Mouse (Mus musculus): ENCODE measurements around the gene D16Ertd472e. TPM values are rescaled to one million over a fixed set of nuclear protein-coding genes. Genes with fewer than 3 reads are reported as not detected.
A peak's percentile ranks its signal among the peaks of the same experiment; 100 is the strongest.

Gene D16Ertd472e
- 15.0 and 20.6 TPM in 2 replicates for polyA plus RNA-seq (2016; fragmentation: Nextera tagmentation; extraction: Ambion mirVana)

DNA sequence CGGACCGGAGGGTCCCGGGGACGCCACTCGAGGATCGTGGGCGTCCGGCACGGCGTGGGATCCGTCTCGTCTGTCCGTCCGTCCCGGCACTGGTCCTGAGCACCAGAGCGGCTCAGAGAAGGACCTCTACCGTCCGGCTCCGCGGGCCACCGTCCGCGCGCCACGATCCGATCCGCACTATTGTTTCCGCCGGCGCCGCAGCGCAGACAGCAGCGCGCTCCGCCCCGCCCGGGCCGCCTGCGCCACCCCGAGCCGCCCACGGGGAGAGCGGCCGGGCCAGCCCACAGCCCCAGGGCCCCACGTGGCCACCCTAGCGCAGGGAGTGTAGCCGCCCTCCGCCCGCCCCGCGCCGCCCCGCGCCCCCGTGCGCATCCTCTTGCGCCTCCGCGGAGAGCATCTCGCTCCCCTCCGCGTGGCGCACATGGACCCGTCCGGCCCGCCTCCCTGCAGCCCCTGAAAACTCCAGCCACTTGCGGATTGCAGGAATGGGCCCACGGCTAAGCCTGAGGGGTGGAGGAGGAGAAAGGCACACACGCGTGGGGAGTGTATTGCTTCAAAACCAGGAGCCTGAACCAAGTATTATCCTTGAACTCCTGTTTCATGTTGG is at the start of gene D16Ertd472e:
Gene D16Ertd472e (minus strand): TSS at position 231 of the 607 bp plus-strand sequence.
- H3K9me3 ChIP-seq, result no peaks in the 10 kb centered on the region
- peak; percentile 90 for DNase-seq (ENCODE audit: low spot score)
- H3K4me1 ChIP-seq (replicated peaks), result peaks cover 30% of the 10 kb centered on the region
- H3K27ac ChIP-seq, result peak within 1 kb of the TSS; percentile 97
- WGBS, result under 1% methylated on average over 70 of the region's 70 CpGs
- H3K36me3 ChIP-seq, result peaks cover 18% of the 10 kb centered on the region
- peak within 1 kb of the TSS; percentile 81 for H3K4me3 ChIP-seq
- H3K27me3 ChIP-seq (ENCODE audit: insufficient read depth, poor library complexity, severe bottlenecking), result no peaks in the 10 kb centered on the region

- Histone ChIP-seq H3K27ac (no peak overlapping the region), H3K27me3 (ENCODE audit: insufficient read depth, poor library complexity, severe bottlenecking) (no peaks in the 10 kb centered on the region), H3K4me1 (replicated peaks) (no peaks in the 10 kb centered on the region), H3K4me3 (no peak overlapping the region), H3K36me3 (no peaks in the 10 kb centered on the region), H3K9me3 (no peaks in the 10 kb centered on the region)
- WGBS, result 72% methylated on average over 5 of the region's 5 CpGs
- DNase-seq (ENCODE audit: low spot score), result no peak
These were observed 46.2 kb upstream of the D16Ertd472e start for GRCm38 (mm10) chr16:78622755-78623154.

- no peak for DNase-seq (ENCODE audit: low spot score)
- H3K9me3 ChIP-seq, result no peaks in the 10 kb centered on the region
- H3K27me3 ChIP-seq (ENCODE audit: insufficient read depth, poor library complexity, severe bottlenecking), result no peaks in the 10 kb centered on the region
- 89% methylated on average over 5 of the region's 5 CpGs for WGBS
- no peaks in the 10 kb centered on the region for H3K4me1 ChIP-seq (replicated peaks)
- H3K4me3 ChIP-seq, result no peak overlapping the region
- H3K36me3 ChIP-seq, result no peaks in the 10 kb centered on the region
- H3K27ac ChIP-seq, result no peak overlapping the region
These were observed 42.9 kb upstream of the D16Ertd472e start for GRCm38 (mm10) chr16:78619386-78619785.

GRCm38 (mm10) chr16:78617757-78618532 is 41.4 kb upstream of the D16Ertd472e start:
- no peaks in the 10 kb centered on the region for H3K36me3 ChIP-seq
- WGBS, result 95% methylated on average over 11 of the region's 11 CpGs

GRCm38 (mm10) chr16:78606202-78606601 is 29.7 kb upstream of the D16Ertd472e start:
- H3K36me3 ChIP-seq, result peaks cover 4% of the 10 kb centered on the region; the same call in 1 of the 2 replicates
- DNase-seq (ENCODE audit: low spot score), result no peak
- 82% methylated on average over 4 of the region's 4 CpGs for WGBS
- no peaks in the 10 kb centered on the region for H3K27me3 ChIP-seq (ENCODE audit: insufficient read depth, poor library complexity, severe bottlenecking)
- H3K27ac ChIP-seq, result no peak overlapping the region
- H3K4me1 ChIP-seq (replicated peaks), result no peaks in the 10 kb centered on the region
- H3K4me3 ChIP-seq, result no peak overlapping the region
- H3K9me3 ChIP-seq, result peaks cover 13% of the 10 kb centered on the region

More at GRCm38 (mm10) chr16:78617757-78618532, 41.4 kb upstream of the D16Ertd472e start:
- Histone ChIP-seq H3K4me1 (replicated peaks) (no peaks in the 10 kb centered on the region), H3K27me3 (ENCODE audit: insufficient read depth, poor library complexity, severe bottlenecking) (no peaks in the 10 kb centered on the region), H3K9me3 (no peaks in the 10 kb centered on the region), H3K27ac (no peak overlapping the region), H3K4me3 (no peak overlapping the region)
- no peak for DNase-seq (ENCODE audit: low spot score)

- no peak overlapping the region for H3K27ac ChIP-seq
- 89% methylated on average over 1 of the region's 1 CpGs for WGBS
- H3K4me3 ChIP-seq, result no peak overlapping the region
- H3K4me1 ChIP-seq (replicated peaks), result no peaks in the 10 kb centered on the region
- H3K9me3 ChIP-seq, result peaks cover 13% of the 10 kb centered on the region
- H3K27me3 ChIP-seq (ENCODE audit: insufficient read depth, poor library complexity, severe bottlenecking), result no peaks in the 10 kb centered on the region
- DNase-seq (ENCODE audit: low spot score), result no peak
- H3K36me3 ChIP-seq, result peaks cover 4% of the 10 kb centered on the region; the same call in 1 of the 2 replicates
These were observed 22.4 kb upstream of the D16Ertd472e start for GRCm38 (mm10) chr16:78598919-78599318.

- Histone ChIP-seq H3K27me3 (ENCODE audit: insufficient read depth, poor library complexity, severe bottlenecking) (no peaks in the 10 kb centered on the region), H3K27ac (no peak overlapping the region), H3K9me3 (no peaks in the 10 kb centered on the region), H3K4me3 (no peak overlapping the region), H3K36me3 (no peaks in the 10 kb centered on the region), H3K4me1 (replicated peaks) (no peaks in the 10 kb centered on the region)
- WGBS, result 62% methylated on average over 2 of the region's 2 CpGs
- no peak for DNase-seq (ENCODE audit: low spot score)
These were observed 19.9 kb upstream of the D16Ertd472e start for GRCm38 (mm10) chr16:78596381-78596780.

- H3K4me3 ChIP-seq, result no peak overlapping the region
- 92% methylated on average over 7 of the region's 7 CpGs for WGBS
- H3K27ac ChIP-seq, result no peak overlapping the region
- no peak for DNase-seq (ENCODE audit: low spot score)
- no peaks in the 10 kb centered on the region for H3K27me3 ChIP-seq (ENCODE audit: insufficient read depth, poor library complexity, severe bottlenecking)
- no peaks in the 10 kb centered on the region for H3K9me3 ChIP-seq
- H3K36me3 ChIP-seq, result no peaks in the 10 kb centered on the region
- no peaks in the 10 kb centered on the region for H3K4me1 ChIP-seq (replicated peaks)
These were observed 19.3 kb upstream of the D16Ertd472e start for GRCm38 (mm10) chr16:78595821-78596220.

DNA sequence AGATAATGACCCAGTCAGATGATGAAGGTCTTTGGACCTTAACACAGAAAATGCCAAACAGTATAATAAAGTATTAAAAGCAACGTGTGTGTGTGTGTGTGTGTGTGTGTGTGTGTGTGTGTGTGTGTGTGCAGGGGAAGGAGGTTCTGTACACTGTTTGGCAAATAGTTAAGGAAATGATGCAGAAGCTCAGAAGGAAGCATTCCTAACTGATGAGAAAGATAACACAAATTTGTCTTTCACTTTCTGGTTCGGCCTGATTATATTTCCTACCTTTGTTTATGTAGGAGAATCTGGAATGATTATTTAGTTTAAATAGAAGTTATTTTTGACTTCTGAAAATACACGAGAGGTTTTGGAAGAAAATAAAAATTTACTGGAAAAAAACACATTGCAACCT is 17.6 kb upstream of the D16Ertd472e start:
- Histone ChIP-seq H3K36me3 (no peaks in the 10 kb centered on the region), H3K4me1 (replicated peaks) (no peaks in the 10 kb centered on the region), H3K27me3 (ENCODE audit: insufficient read depth, poor library complexity, severe bottlenecking) (no peaks in the 10 kb centered on the region), H3K9me3 (no peaks in the 10 kb centered on the region), H3K27ac (no peak overlapping the region), H3K4me3 (no peak overlapping the region)
- 78% methylated on average over 3 of the region's 3 CpGs for WGBS
- no peak for DNase-seq (ENCODE audit: low spot score)

DNA sequence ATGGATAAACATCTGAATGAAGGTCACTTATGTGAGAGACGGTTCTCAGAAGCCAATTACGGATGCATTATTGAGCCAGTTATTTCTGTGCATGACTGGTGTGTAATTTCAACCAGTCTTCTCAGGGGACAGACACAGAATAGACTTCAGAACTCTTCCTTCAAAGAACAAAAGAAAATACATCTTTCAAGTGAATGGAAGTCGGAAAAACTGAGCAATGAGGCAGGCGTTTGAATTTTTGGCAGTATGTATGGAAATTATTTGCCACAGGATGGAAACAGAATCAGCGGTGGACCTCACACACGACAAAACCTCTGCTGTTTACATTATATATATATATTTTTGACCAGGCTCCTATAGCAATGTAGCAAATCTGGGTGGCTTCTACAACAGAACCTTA is 14.6 kb upstream of the D16Ertd472e start:
- Histone ChIP-seq H3K4me1 (replicated peaks) (0 out of 2 replicates have a peak, but pooled peaks cover under 1% of the 10 kb centered on the region), H3K27ac (no peak overlapping the region), H3K36me3 (no peaks in the 10 kb centered on the region), H3K4me3 (no peak overlapping the region), H3K9me3 (no peaks in the 10 kb centered on the region), H3K27me3 (ENCODE audit: insufficient read depth, poor library complexity, severe bottlenecking) (no peaks in the 10 kb centered on the region)
- DNase-seq (ENCODE audit: low spot score), result no peak
- 90% methylated on average over 6 of the region's 6 CpGs for WGBS

DNA sequence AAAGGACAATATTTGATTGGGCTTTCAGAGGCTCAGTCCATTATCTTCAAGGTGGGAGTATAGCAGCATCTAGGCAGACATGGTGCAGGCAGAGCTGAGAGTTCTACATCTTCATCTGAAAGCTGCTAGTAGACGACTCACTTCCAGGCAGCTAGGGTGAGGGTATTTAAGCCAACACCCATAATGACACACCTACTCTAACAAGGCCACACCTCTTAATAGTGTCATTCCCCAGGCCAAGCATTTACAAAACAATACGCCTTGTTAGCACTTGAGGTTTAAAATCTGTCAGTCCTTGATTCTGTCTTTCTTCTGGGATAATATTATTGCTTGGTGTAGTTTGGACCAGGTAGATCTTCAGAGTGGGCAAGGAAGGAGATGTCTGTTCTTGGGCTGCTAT is 12.3 kb upstream of the D16Ertd472e start:
- no peak for DNase-seq (ENCODE audit: low spot score)
- no peaks in the 10 kb centered on the region for H3K36me3 ChIP-seq
- 84% methylated on average over 2 of the region's 2 CpGs for WGBS
- no peak overlapping the region for H3K4me3 ChIP-seq
- no peaks in the 10 kb centered on the region for H3K27me3 ChIP-seq (ENCODE audit: insufficient read depth, poor library complexity, severe bottlenecking)
- 0 out of 2 replicates have a peak, but pooled peaks cover 8% of the 10 kb centered on the region for H3K4me1 ChIP-seq (replicated peaks)
- no peak overlapping the region for H3K27ac ChIP-seq
- no peaks in the 10 kb centered on the region for H3K9me3 ChIP-seq

DNA sequence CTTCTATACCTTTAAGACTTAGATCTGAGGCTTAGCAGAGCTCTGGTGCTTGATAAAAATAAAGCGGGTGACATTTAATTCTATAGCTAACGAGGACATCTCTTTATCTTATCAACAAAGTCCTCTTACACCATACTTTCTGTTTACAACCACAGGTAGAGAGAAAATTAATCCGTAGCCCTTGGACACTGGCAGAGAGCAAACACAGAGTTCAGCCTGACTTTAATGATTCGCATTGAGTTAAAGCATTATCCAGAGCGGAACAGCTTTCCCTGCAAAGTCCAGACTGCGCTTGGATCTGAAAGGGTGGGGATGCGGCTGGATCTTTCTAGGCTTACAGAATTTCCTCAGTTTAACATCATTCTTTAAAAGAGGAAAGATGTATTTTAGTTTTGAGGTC is 10.1 kb upstream of the D16Ertd472e start:
- 89% methylated on average over 7 of the region's 7 CpGs for WGBS
- no peak for DNase-seq (ENCODE audit: low spot score)

More for the DNA sequence above, 10.1 kb upstream of the D16Ertd472e start:
- Histone ChIP-seq H3K27ac (no peak overlapping the region), H3K4me3 (no peak overlapping the region), H3K9me3 (no peaks in the 10 kb centered on the region), H3K4me1 (replicated peaks) (0 out of 2 replicates have a peak, but pooled peaks cover 8% of the 10 kb centered on the region), H3K36me3 (no peaks in the 10 kb centered on the region), H3K27me3 (ENCODE audit: insufficient read depth, poor library complexity, severe bottlenecking) (no peaks in the 10 kb centered on the region)
